ENCODE assay signal across 8 mouse cellular contexts in genomic region chr8:13674294-13675010, GRCm38 (mm10). TPM values are rescaled to one million over a fixed set of nuclear protein-coding genes. Genes with fewer than 3 reads are reported as not detected.
DNase-seq lines count a peak whose midpoint lies in the region; ATAC-seq and TF ChIP-seq lines count a peak whose summit lies in the region.

No protein-coding gene starts in this region.

- H3K27me3 ChIP-seq in hindbrain, embryonic 10.5 days (ENCODE audit: insufficient read depth, poor library complexity, severe bottlenecking), result peaks cover 15% of the 10 kb centered on the region
- no peaks in the 10 kb centered on the region; the same call in 1 of the 2 replicates for H3K27me3 ChIP-seq in hindbrain, embryonic 11.5 days (ENCODE audit: control insufficient read depth, insufficient read depth, low read length)
- H3K27me3 ChIP-seq in limb, embryonic 14.5 days (ENCODE audit: control insufficient read depth, insufficient read depth, low read length), result no peaks in the 10 kb centered on the region
- peaks cover 14% of the 10 kb centered on the region for H3K27me3 ChIP-seq in forebrain, embryonic 12.5 days

- no peak for DNase-seq in hindbrain, embryonic 10.5 days (ENCODE audit: low spot score)
- DNase-seq in hindbrain, embryonic 11.5 days (ENCODE audit: low spot score), result no peak
- peak; percentile 71 to 81 for DNase-seq in heart, adult 9 months (ENCODE audit: low spot score in 2 of 2)
- DNase-seq in limb, embryonic 14.5 days (ENCODE audit: low spot score), result no peak

- H3K36me3 ChIP-seq in hindbrain, embryonic 10.5 days, result no peaks in the 10 kb centered on the region
- no peaks in the 10 kb centered on the region for H3K36me3 ChIP-seq in hindbrain, embryonic 11.5 days (ENCODE audit: control insufficient read depth, insufficient read depth, low read length)
- no peaks in the 10 kb centered on the region for H3K36me3 ChIP-seq in limb, embryonic 14.5 days (ENCODE audit: control insufficient read depth, insufficient read depth, low read length)
- H3K36me3 ChIP-seq in forebrain, embryonic 12.5 days (replicated peaks), result no peaks in the 10 kb centered on the region

- ATAC-seq in hindbrain, embryonic 11.5 days (ENCODE audit: low FRiP score), result no peak
- ATAC-seq in CD4-positive, CD25-positive, alpha-beta regulatory T cell, adult 4 months, result peak; percentile 20
- ATAC-seq in limb, embryonic 14.5 days (ENCODE audit: low FRiP score, low read depth), result no peak
- ATAC-seq in frontal cortex, adult (ENCODE audit: low TSS enrichment), result no peak
- no peak for ATAC-seq in forebrain, embryonic 12.5 days (ENCODE audit: low FRiP score)

- no peak for TF ChIP-seq CTCF in olfactory bulb, adult 2 months (IDR thresholded peaks at IDR 0.05; ENCODE audit: insufficient read depth, low read depth, low read length)

- TF ChIP-seq POLR2A in limb, embryonic 14.5 days (IDR thresholded peaks at IDR 0.05; ENCODE audit: borderline replicate concordance, extremely low read depth, insufficient read depth, insufficient read length), result no peak
- no peak for TF ChIP-seq POLR2A in olfactory bulb, adult 2 months (IDR thresholded peaks at IDR 0.05; ENCODE audit: insufficient read depth, low read depth, low read length)

- H3K9me3 ChIP-seq in hindbrain, embryonic 10.5 days, result no peaks in the 10 kb centered on the region
- H3K9me3 ChIP-seq in hindbrain, embryonic 11.5 days (ENCODE audit: control insufficient read depth, low read length), result no peaks in the 10 kb centered on the region
- H3K9me3 ChIP-seq in limb, embryonic 14.5 days (ENCODE audit: control insufficient read depth, low read length), result no peaks in the 10 kb centered on the region
- H3K9me3 ChIP-seq in forebrain, embryonic 12.5 days, result no peaks in the 10 kb centered on the region

- no peak overlapping the region; the same call in 1 of the 2 replicates for H3K27ac ChIP-seq in hindbrain, embryonic 10.5 days
- no peak overlapping the region for H3K27ac ChIP-seq in hindbrain, embryonic 11.5 days (ENCODE audit: low read depth, low read length)
- 0 out of 2 replicates have a peak overlapping the region, but pooled peaks have one; percentile 43 for H3K27ac ChIP-seq in limb, embryonic 14.5 days (replicated peaks; ENCODE audit: low read depth, low read length)
- H3K27ac ChIP-seq in olfactory bulb, adult 2 months (ENCODE audit: insufficient read depth, low read depth, low read length), result peak overlapping the region; percentile 90
- H3K27ac ChIP-seq in forebrain, embryonic 12.5 days, result no peak overlapping the region

- H3K4me3 ChIP-seq in hindbrain, embryonic 10.5 days, result peak overlapping the region; percentile 74; the same call in 1 of the 2 replicates
- no peak overlapping the region for H3K4me3 ChIP-seq in hindbrain, embryonic 11.5 days (ENCODE audit: low read depth, low read length)
- no peak overlapping the region for H3K4me3 ChIP-seq in limb, embryonic 14.5 days (replicated peaks; ENCODE audit: low read length)
- peak overlapping the region; percentile 92 for H3K4me3 ChIP-seq in olfactory bulb, adult 2 months (ENCODE audit: insufficient read depth, low read depth, low read length)
- no peak overlapping the region for H3K4me3 ChIP-seq in forebrain, embryonic 12.5 days (replicated peaks)

- no peak overlapping the region for H3K9ac ChIP-seq in hindbrain, embryonic 11.5 days (ENCODE audit: low read depth, low read length)
- H3K9ac ChIP-seq in limb, embryonic 14.5 days (ENCODE audit: low read depth, low read length, severe bottlenecking), result no peak overlapping the region
- H3K9ac ChIP-seq in forebrain, embryonic 12.5 days, result no peak overlapping the region

- 69% methylated on average over 12 of the region's 12 CpGs for WGBS in hindbrain, embryonic 10.5 days
- WGBS in hindbrain, embryonic 11.5 days, result 69% methylated on average over 12 of the region's 12 CpGs
- WGBS in limb, embryonic 14.5 days, result 60% methylated on average over 12 of the region's 12 CpGs
- WGBS in olfactory bulb, adult 2 months, result 13% methylated on average over 12 of the region's 12 CpGs
- WGBS in forebrain, embryonic 12.5 days, result 68% methylated on average over 12 of the region's 12 CpGs

- H3K4me2 ChIP-seq in hindbrain, embryonic 11.5 days (replicated peaks; ENCODE audit: low read depth, low read length), result no peak overlapping the region
- 0 out of 2 replicates have a peak overlapping the region, but pooled peaks have one; percentile 2 for H3K4me2 ChIP-seq in limb, embryonic 14.5 days (replicated peaks; ENCODE audit: low read depth, low read length, severe bottlenecking)
- H3K4me2 ChIP-seq in forebrain, embryonic 12.5 days, result no peak overlapping the region

- H3K4me1 ChIP-seq in hindbrain, embryonic 10.5 days (replicated peaks), result peaks cover 63% of the 10 kb centered on the region
- H3K4me1 ChIP-seq in hindbrain, embryonic 11.5 days (replicated peaks; ENCODE audit: control insufficient read depth, insufficient read depth, low read length), result no peaks in the 10 kb centered on the region
- peaks cover 14% of the 10 kb centered on the region for H3K4me1 ChIP-seq in limb, embryonic 14.5 days (ENCODE audit: control insufficient read depth, insufficient read depth, low read length)
- H3K4me1 ChIP-seq in olfactory bulb, adult 2 months (ENCODE audit: control insufficient read depth, insufficient read depth, low read length), result peaks cover 36% of the 10 kb centered on the region
- H3K4me1 ChIP-seq in forebrain, embryonic 12.5 days, result peaks cover 36% of the 10 kb centered on the region

RNA-seq across cellular contexts. Expression of gene Rasa3, which starts 3.0 kb away (rescaled TPM):
- 28.8 and 31.8 TPM in 2 replicates for polyA plus RNA-seq in hindbrain, embryonic 10.5 days (2016; fragmentation: Nextera tagmentation; extraction: Ambion mirVana)
- 19.4 and 24.3 TPM in 2 replicates for polyA plus RNA-seq in hindbrain, embryonic 11.5 days (2014; fragmentation: Nextera tagmentation; extraction: Ambion mirVana)
- polyA plus RNA-seq in CD4-positive, CD25-positive, alpha-beta regulatory T cell, adult 4 months (2017; shearing (Covaris generic)), result 100 to 1,000 TPM in 1 of 2 experiments, 10 to 100 TPM in 1; 77.3 to 195 TPM
- 31.6 and 35.4 TPM in 2 replicates for polyA plus RNA-seq in limb, embryonic 14.5 days (2012; rRNA removed)
- polyA plus RNA-seq in limb, embryonic 14.5 days (2014; fragmentation: Nextera tagmentation; extraction: Ambion mirVana), result 29.2 and 30.8 TPM in 2 replicates
- not detected in 2 replicates for polyA plus RNA-seq in olfactory bulb, adult 2 months (2012; ENCODE audit: insufficient read depth, insufficient read length, low replicate concordance, missing spikeins)
- 24.6 and 26.9 TPM in 2 replicates for polyA plus RNA-seq in forebrain, embryonic 12.5 days (2016; fragmentation: Nextera tagmentation; extraction: Ambion mirVana)

RNA-seq across cellular contexts. Expression of gene Cfap97d2, which starts 31.2 kb away (rescaled TPM):
- polyA plus RNA-seq in hindbrain, embryonic 10.5 days (2016; fragmentation: Nextera tagmentation; extraction: Ambion mirVana), result 0.90 and 2.5 TPM in 2 replicates
- polyA plus RNA-seq in hindbrain, embryonic 11.5 days (2014; fragmentation: Nextera tagmentation; extraction: Ambion mirVana), result 0.85 and 1.0 TPM in 2 replicates
- not detected for polyA plus RNA-seq in CD4-positive, CD25-positive, alpha-beta regulatory T cell, adult 4 months (2017; shearing (Covaris generic))
- 0.10 and 0.18 TPM in 2 replicates for polyA plus RNA-seq in limb, embryonic 14.5 days (2012; rRNA removed)
- polyA plus RNA-seq in limb, embryonic 14.5 days (2014; fragmentation: Nextera tagmentation; extraction: Ambion mirVana), result not detected in 2 replicates
- polyA plus RNA-seq in olfactory bulb, adult 2 months (2012; ENCODE audit: insufficient read depth, insufficient read length, low replicate concordance, missing spikeins), result not detected in 2 replicates
- polyA plus RNA-seq in forebrain, embryonic 12.5 days (2016; fragmentation: Nextera tagmentation; extraction: Ambion mirVana), result 2.1 and 2.5 TPM in 2 replicates

Comparison
In these comparisons a context has a peak if more than half of its experiments do, and no peak if none do; other contexts are left out.
1. H3K4me3 ChIP-seq: peak in hindbrain, embryonic 10.5 days (single experiment) and olfactory bulb, adult 2 months (single experiment); none in hindbrain, embryonic 11.5 days (single experiment), limb, embryonic 14.5 days (single experiment) and forebrain, embryonic 12.5 days (single experiment).
2. DNase-seq: peak in heart, adult 9 months (2 of 2); none in hindbrain, embryonic 10.5 days (single experiment), hindbrain, embryonic 11.5 days (single experiment) and limb, embryonic 14.5 days (single experiment).
3. H3K27ac ChIP-seq: peak in limb, embryonic 14.5 days (single experiment) and olfactory bulb, adult 2 months (single experiment); none in hindbrain, embryonic 10.5 days (single experiment), hindbrain, embryonic 11.5 days (single experiment) and forebrain, embryonic 12.5 days (single experiment).